Mouse (Mus musculus) G1E-ER4 (cell line): Measurements from ENCODE around the gene Itgb4. TPM values are rescaled to one million over a fixed set of nuclear protein-coding genes. Genes with fewer than 3 reads are reported as not detected.

Experiments used
- GATA1 ChIP-seq: IDR thresholded peaks from one replicate; pipeline ENCODE4 v1.8.0; 2012; ENCODE audit warnings: low read length, inconsistent platforms
- polyA plus RNA-seq: library from polyadenylated mRNA; stranded (reverse); fragments of >175 nt; gene quantifications from 2 replicates; pipeline ENCODE4 v1.2.3, GENCODE M21; 2012

Gene Itgb4
- polyA plus RNA-seq, 1 experiment, result 0.13 TPM

DNA sequence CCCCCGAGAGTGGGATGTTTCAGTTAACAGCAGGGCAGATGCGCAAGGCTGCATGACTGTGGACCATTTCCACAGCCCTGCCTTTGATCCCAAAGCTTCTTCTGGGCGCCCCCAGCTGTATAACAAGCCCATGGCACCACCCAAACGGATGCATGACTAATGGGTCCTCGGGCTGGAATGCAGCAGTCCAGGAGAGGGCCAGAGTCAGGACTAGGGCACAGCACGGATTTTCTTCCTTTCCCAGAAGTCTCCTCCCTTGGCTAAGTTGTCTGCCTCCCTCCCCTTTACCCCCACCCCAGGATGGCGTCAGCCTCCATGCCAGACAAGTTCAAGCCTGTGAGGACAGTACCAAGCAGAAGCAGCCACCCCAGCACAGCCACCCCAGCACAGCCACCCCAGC, 16.5 kb upstream of the Itgb4 start:
- TF ChIP-seq GATA1, result no peak

DNA sequence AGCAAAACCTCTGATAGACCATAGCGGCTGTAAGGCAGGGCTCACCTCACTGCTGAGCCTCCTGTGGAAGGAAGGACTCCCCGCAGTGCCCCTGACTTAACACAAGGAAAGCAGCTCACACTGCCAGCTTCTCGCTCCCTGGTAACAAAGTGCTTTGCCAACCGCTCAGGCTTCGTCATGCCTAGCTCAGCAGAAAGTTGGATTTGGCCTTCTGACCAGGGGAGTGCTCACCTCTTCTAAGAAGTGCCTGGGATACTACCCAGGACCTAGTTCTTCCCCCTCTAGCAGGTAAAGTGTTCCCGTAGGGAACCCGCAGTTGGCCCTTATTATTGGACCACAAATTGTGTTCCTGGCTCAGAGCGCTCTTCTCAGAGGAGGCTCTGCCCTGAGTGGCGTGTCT, 15.5 kb upstream of the Itgb4 start:
- no peak for TF ChIP-seq GATA1

DNA sequence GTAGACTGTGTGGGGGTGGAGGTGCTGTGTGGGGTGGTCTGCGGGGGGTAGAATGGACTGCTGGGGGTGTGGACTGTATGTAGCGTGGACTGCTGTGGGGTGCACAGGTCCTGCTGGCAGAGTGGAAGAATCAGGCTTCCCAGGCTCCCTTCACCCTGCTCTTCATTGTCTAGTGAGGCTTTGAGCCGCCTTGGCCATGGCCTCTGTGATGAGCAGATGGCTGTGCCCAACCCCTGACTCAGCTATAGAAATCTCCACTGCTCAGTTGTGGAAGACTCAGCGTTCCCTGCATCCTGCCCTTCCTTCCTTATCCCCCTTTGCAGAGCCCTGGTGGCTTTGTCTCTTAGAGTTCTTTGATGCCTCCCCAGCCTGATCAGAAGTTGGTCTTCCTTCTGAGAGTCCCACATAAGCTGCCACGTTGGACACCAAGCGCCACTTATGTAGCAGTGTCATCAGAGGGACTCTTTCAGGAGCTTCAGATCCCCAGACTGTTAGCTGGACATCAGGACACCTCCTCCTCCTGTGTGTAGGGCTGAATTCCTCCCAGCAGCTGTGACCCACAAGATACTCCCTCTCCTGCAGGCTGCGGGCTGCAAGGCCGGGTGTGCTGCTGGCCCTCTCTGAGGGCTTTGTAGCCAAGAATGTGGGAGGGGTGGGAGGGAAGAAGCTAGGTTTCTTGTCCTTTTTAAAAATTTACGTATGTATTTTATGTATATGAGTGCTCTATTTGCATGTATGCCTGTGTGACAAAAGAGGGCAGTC, 11.7 kb upstream of the Itgb4 start:
- TF ChIP-seq GATA1, result no peak

DNA sequence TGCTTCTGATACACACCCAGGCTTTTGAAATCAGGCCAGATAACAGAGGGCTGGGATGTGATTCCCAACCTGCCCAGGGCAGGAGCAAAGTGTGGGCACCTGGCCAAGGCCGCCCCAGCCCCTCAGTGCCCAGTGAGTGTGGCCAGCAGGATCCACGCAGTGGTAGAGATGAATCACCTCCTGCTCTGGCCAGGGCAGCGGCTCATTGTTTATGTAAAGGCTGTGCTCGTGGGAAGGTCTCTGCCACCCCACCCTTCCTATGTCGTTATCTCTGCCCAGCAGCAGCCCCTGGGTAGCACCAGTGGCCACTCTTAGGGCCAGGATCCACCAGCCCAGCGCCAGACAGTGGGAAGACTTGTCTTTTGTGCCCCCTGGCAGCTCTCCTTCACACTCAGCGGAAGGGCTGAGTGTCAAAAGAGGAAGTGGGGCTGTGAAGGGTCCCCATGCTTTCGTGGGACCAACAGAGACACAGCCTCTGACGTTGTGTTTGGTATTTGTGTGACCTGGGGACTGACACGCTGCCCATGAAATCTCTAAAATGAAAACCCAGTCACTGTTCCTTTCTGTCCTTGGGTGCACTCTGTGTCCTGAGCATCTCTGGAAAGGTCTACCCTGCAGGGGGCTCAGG, 9.4 kb upstream of the Itgb4 start:
- TF ChIP-seq GATA1, result no peak

DNA sequence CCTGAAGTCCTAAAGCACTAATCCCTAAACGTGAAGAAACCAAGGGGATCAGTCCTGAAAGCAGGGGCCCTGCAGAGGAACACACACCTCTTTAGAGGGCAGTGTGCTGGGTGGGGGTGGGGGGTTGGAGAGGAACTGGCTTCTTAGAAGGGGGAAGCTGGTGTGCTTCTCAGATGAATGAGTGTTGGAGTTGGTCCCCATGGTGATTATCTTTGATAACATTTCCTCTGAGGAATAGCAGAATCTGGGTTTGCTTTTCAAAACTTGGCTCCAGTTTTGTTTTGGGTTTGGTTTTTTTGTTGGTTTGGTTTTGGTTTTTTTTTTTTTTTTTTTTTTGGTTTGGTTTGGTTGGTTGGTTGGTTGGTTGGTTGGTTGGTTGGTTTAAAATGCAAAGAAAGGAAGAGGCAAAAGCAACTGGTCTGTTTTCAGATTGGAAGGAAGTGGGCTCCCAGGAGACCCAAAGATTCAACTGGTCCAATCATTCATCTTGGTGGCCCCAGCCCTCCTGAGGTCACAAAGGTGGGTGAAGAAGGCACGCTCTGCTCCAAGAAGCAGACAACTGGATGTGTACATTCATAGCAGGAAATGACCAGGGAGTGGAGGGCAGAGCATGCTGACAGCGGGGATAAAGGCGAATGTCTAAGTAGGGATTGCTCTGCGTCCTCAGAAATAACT, 5.6 kb upstream of the Itgb4 start:
- TF ChIP-seq GATA1, result no peak

DNA sequence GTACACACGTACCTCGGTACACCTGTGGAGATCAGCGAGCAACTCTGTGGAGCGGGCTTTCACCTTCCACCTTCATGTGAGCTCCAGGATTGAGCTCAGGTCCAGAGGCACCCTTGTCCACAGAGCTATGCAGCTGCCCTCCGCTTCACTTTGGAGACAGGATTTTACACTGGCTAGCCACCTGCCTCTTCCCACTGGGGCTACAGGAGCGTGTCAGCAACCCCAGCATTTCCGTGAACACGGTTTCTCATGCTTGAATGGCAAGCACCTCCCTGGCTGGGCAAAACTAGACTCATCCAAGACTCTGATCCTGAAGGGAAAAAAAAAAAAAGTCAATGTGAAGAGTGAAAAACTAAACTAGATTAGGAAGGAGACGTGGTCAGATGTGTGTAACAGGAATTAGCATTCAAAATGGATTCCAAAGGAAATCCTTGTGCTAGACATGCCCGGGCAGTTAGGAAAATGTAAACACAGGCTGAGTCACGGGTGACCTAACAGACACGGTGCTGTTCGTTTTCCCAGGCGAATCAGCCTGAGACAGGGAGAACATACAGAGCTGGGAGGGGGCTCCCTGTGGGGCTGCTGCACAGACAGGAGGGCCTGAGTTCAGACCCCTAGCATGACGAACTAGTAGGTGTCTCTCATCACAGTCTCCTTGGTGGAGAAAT, 4.4 kb upstream of the Itgb4 start:
- no peak for TF ChIP-seq GATA1

DNA sequence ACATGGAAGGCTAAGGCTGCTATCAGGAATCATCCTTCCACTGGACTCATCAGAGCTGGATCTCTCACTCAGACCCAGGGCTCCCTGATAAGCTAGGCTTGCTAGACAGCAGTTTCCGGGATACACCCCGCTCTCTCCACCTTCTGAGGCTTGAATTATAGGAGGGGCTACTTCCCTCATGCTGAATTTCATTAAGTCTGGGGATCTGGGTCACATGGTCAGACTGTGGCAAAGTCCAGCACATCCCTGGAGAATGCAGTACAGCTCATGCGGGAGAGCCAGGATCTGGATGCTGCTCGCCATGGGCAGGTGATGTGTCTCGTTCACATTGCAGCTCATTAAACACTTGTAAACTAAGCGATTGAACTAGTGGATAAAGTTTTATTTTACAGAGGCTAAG, 3.5 kb upstream of the Itgb4 start:
- TF ChIP-seq GATA1, result no peak

DNA sequence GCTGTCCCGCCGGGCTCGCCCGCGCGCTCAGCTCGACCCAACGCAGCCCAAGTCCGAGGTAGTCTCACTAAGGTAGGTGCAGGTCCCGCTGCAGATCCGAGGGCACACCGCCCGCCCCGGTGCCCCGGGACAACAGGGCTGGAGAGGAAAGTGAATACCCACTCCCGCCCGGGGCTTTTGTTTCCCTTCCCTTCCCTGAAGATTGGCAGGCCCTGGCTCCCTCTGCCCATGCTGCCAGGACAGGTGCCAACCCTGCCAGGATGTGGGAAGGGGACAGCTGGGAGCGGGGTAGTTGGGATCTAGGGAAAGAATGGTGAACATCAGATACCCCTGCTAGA, 543 bp downstream of the Itgb4 start:
- no peak for TF ChIP-seq GATA1

DNA sequence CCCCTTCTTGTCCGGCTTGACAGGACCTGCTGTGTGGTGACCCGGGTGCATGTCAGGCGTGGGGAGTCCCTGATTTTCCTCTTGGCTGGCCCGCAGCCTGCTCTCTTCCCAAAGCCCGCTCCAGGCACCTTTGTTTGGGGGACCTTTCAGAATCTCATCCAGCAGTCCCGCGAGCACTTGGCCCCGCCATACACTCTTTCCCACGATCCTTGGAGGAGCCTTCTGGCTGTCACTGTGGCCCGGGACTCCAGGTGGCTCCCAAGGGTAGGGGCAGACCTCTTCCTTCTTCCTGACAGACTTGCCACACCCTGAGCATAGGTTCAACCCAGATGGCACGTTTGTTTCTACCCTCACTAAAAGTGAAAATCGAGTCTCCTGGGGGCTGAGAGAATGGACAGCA, 1.0 kb downstream of the Itgb4 start:
- TF ChIP-seq GATA1, result no peak

DNA sequence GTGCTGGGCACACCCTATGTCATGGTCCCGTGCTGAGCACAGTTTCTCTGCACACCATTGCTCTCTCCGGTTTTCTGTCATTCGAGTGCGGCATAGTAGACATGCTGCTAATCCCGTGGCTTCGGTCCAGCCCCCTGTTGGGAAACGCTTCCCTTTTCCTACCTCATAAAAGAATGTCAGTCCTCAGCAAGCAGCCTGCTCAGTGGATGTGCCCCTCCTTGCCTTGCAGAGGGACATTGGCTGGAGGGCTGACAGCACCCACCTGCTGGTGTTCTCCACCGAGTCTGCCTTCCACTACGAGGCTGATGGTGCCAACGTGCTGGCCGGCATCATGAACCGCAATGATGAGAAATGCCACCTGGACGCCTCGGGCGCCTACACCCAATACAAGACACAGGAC, 8.0 kb downstream of the Itgb4 start:
- TF ChIP-seq GATA1, result no peak

DNA sequence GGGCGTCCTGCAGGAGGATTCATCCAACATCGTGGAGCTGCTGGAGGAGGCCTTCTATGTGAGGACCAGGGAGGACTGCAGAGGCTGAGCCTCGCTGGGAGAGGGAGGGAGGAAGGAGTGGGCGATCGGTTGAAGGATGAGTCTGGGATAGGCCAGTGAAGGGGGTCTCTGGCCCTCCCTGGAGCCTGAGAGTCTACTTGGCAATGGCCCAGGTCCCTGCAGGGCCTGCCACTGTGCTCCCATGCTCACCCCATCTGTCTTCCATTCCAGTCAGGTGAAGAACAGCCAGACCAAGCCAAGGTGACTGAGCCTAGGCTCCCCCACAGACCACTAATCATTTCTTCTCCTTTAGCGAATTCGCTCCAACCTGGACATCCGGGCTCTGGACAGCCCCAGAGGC, 8.8 kb downstream of the Itgb4 start:
- TF ChIP-seq GATA1, result no peak

DNA sequence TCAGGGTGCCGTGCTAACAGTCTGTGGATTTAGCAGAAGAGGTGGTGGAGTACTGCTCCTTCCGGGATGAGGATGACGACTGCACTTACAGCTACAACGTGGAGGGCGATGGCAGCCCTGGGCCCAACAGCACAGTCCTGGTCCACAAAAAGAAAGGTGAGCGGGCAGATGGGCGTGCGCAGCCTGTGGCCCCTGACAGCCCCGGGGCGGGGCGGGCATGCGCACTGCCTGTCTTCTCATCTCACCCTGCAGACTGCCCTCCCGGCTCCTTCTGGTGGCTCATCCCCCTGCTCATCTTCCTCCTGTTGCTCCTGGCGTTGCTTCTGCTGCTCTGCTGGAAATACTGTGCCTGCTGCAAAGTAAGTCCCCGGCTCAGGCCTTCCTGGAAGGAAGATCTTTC, 15.2 kb downstream of the Itgb4 start:
- TF ChIP-seq GATA1, result no peak

DNA sequence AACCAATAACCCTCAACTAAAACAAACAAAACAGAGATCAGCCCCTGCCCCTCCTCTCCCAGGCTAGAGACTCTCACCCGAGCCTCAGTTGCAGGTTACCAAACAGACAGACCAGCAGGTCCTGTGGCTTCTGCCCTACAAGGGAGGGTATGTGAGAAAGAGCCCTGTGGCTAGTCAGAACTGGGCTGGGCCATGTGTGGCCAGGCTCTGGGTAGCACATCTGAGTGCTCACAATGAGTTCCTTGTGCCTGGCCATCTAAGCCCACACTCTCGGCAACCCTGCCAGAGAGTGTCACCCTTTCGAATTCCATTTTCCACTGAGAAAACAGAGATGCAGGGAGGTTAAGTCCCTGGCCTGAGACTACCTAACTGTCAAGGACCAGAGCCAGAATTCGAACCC, 17.6 kb downstream of the Itgb4 start:
- TF ChIP-seq GATA1, result no peak

DNA sequence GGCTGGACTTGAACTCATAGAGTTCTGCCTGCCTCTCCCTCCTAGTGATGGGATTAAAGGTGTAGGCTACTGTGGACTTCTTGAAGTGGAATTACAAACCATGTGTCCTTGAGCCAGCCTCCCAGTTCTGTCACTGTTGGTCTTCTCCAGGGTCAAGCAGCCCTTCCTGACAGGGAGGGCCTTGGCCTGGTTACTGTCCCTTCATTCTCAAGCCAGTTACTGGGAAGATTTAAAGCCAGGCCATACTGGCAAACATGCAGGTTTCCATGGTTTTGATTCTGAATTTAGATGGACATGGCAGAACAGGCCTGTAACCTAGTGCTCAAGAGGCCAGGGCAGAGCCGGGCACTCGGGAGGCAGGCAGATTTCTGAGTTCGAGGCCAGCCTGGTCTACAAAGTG, 20.7 kb downstream of the Itgb4 start:
- TF ChIP-seq GATA1, result no peak

DNA sequence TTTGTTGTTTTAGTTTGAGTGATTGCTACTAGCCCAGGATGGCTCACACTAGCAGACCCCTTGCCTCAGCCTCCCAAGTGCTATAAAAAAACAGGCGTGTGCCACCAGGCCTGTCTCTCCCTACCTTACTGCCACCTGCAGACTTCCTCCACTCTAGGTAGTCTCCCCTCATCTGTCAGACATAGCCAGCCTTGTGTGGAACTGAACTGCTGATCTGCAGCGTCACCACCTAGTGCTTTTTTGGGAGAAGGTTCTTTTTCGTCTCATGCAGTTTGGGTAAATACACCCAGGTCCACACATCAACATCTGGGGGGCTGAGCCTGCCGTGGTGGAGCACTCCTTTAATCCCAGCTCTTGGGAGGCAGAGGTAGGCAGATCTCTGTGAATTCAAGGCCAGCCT, 22.5 kb downstream of the Itgb4 start:
- TF ChIP-seq GATA1, result no peak

DNA sequence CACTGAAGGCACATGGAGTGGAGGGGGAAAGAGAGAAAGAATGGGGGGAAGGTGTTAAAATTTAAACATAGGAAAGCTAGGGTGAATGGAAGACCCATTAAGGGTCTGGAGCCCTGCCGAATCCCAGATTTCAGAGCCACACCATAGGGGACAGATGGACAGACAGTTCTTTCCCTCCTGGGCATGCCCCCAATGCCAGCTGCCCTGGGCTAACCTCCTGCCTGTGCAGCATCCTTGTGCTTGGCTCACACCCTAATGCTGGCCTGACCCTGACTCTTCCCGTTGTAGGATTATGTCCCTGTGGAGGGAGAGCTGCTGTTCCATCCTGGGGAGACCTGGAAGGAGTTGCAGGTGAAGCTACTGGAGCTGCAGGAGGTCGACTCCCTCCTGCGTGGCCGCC, 23.2 kb downstream of the Itgb4 start:
- TF ChIP-seq GATA1, result no peak
